Mouse (Mus musculus): ENCODE data around the gene Zfp972. TPM values are rescaled to one million over a fixed set of nuclear protein-coding genes. Genes with fewer than 3 reads are reported as not detected.
"Not testable (repeated sequence)": the region's sequence is repeated elsewhere in the genome, so short reads cannot be mapped to it uniquely, and the experiment has no call there.

Gene Zfp972
- total RNA-seq (2021) = 1 to 10 TPM in 1 of 2 experiments, not detected in 1; 1.2 TPM
- long read RNA-seq, experiment 1 = 0 reads
- long read RNA-seq, experiment 2 = 0 reads

- not testable (repeated sequence) for DNase-seq (ENCODE audit: low spot score in 2 of 2); H3K4me3 ChIP-seq; H3K27ac ChIP-seq
These were observed at the start of gene Zfp972 for GRCm38 (mm10) chr2:177925563-177926103. Gene Zfp972, minus strand, starts transcription at chr2:177925613.

- not testable (repeated sequence) for DNase-seq (ENCODE audit: low spot score in 2 of 2); H3K27ac ChIP-seq; H3K4me3 ChIP-seq
These were observed 49.4 kb upstream of the Zfp972 start for GRCm38 (mm10) chr2:177974814-177975213.

GRCm38 (mm10) chr2:177957145-177957544 lies 31.7 kb upstream of the Zfp972 start, which contains the start of gene Gm14326:
Gene Gm14326, minus strand, starts transcription at chr2:177957297.
- DNase-seq (ENCODE audit: low spot score in 2 of 2) = peak; percentile 72 to 94
- Histone ChIP-seq H3K4me3 (peak within 1 kb of the TSS; percentile 62), H3K27ac (peak within 1 kb of the TSS; percentile 53)

- Histone ChIP-seq H3K4me3 (peak overlapping the region; percentile 62), H3K27ac (peak overlapping the region; percentile 53)
- peak; percentile 15 to 30 for DNase-seq (ENCODE audit: low spot score in 2 of 2)
These were observed 31.3 kb upstream of the Zfp972 start for GRCm38 (mm10) chr2:177956734-177957133.

GRCm38 (mm10) chr2:177903276-177903675 lies 22.1 kb downstream of the Zfp972 start:
- DNase-seq (ENCODE audit: low spot score in 2 of 2); H3K4me3 ChIP-seq; H3K27ac ChIP-seq: not testable (repeated sequence)

- not testable (repeated sequence) for H3K27ac ChIP-seq; DNase-seq (ENCODE audit: low spot score in 2 of 2); H3K4me3 ChIP-seq
These were observed 27.2 kb downstream of the Zfp972 start for GRCm38 (mm10) chr2:177898171-177898570.

GRCm38 (mm10) chr2:177897046-177897578 lies 28.3 kb downstream of the Zfp972 start, which contains the start of gene Gm14327:
Gene Gm14327, plus strand, starts transcription at chr2:177897096.
- not testable (repeated sequence) for DNase-seq (ENCODE audit: low spot score in 2 of 2); H3K27ac ChIP-seq; H3K4me3 ChIP-seq

- H3K4me3 ChIP-seq; DNase-seq (ENCODE audit: low spot score in 2 of 2); H3K27ac ChIP-seq: not testable (repeated sequence)
These were observed 37.7 kb downstream of the Zfp972 start for GRCm38 (mm10) chr2:177887743-177888142.

- DNase-seq (ENCODE audit: low spot score in 2 of 2) = not testable (repeated sequence)
These were observed 63.2 kb downstream of the Zfp972 start for GRCm38 (mm10) chr2:177862254-177862653.

More at GRCm38 (mm10) chr2:177862254-177862653, 63.2 kb downstream of the Zfp972 start:
- H3K4me3 ChIP-seq, H3K27ac ChIP-seq: not testable (repeated sequence)

Other genes starting within 250 kb of the Zfp972 start
- gene Gm14322, start 166.3 kb downstream of the Zfp972 start, total RNA-seq (2021) = 10 to 100 TPM; 40.1 to 44.4 TPM
- gene Gm14325, start 85.3 kb downstream of the Zfp972 start, total RNA-seq (2021) = 100 to 1,000 TPM; 116 to 131 TPM
- gene Gm14327, start 28.5 kb downstream of the Zfp972 start, total RNA-seq (2021) = 1 to 10 TPM; 5.9 to 6.2 TPM
- 10 to 100 TPM; 45.8 to 63.5 TPM for gene Gm14326, start 31.7 kb upstream of the Zfp972 start, total RNA-seq (2021)
- gene Zfp971, start 97.7 kb upstream of the Zfp972 start, total RNA-seq (2021) = 10 to 100 TPM; 23.8 to 29.4 TPM
- gene Zfp931, start 152.9 kb upstream of the Zfp972 start, total RNA-seq (2021) = 10 to 100 TPM; 27.0 to 29.1 TPM
- 100 to 1,000 TPM; 139 to 141 TPM for gene Phactr3, start 193.4 kb upstream of the Zfp972 start, total RNA-seq (2021)

Measured in layer of hippocampus, adult 2 months (tissue).